8 mouse cellular contexts compared by ENCODE assay signal in genomic region chr11:108858339-108858804, GRCm38 (mm10).
A peak's percentile ranks its signal among the peaks of the same experiment; 100 is the strongest.
DNase-seq lines count a peak whose midpoint lies in the region; ATAC-seq and TF ChIP-seq lines count a peak whose summit lies in the region.

No protein-coding gene starts in this region.

- no peak overlapping the region for H3K4me2 ChIP-seq in liver, postnatal 0 days (ENCODE audit: low read depth, low read length)

- no peaks in the 10 kb centered on the region for H3K27me3 ChIP-seq in liver, postnatal 0 days (ENCODE audit: insufficient read depth, low read length)

- H3K4me1 ChIP-seq in liver, postnatal 0 days (ENCODE audit: insufficient read depth) = peaks cover 7% of the 10 kb centered on the region

- no peaks in the 10 kb centered on the region for H3K36me3 ChIP-seq in liver, postnatal 0 days (replicated peaks; ENCODE audit: insufficient read depth, low read length)

- no peak for TF ChIP-seq EP300 in liver, postnatal 0 days (IDR thresholded peaks at IDR 0.05; ENCODE audit: low read depth)

- H3K27ac ChIP-seq in layer of hippocampus, adult 2 months = peak overlapping the region; percentile 85
- H3K27ac ChIP-seq in liver, postnatal 0 days (ENCODE audit: low read depth) = no peak overlapping the region

- H3K9me3 ChIP-seq in liver, postnatal 0 days (ENCODE audit: low read length) = no peaks in the 10 kb centered on the region

- 59% methylated on average over 3 of the region's 3 CpGs for WGBS in liver, postnatal 0 days (ENCODE audit: insufficient replicate concordance)

- no peak overlapping the region for H3K4me3 ChIP-seq in layer of hippocampus, adult 2 months
- H3K4me3 ChIP-seq in liver, postnatal 0 days (ENCODE audit: low read depth, low read length) = no peak overlapping the region

- H3K9ac ChIP-seq in liver, postnatal 0 days (replicated peaks) = no peak overlapping the region

- DNase-seq in cerebellum, adult 9-11 months = peak; percentile 5
- DNase-seq in cerebellum, adult 8-10 months = no peak
- DNase-seq in layer of hippocampus, adult 2 months (ENCODE audit: low spot score in 2 of 2) = peak in 1 of 2 experiments; percentile 8
- DNase-seq in layer of hippocampus, postnatal 25 days (ENCODE audit: extremely low spot score in 1 of 2, low spot score in 1 of 2) = no peak
- DNase-seq in adrenal gland, postnatal 36 days = peak; percentile 5 to 23
- no peak for DNase-seq in liver, postnatal 0 days
- DNase-seq in urinary bladder, postnatal 10 days (ENCODE audit: low spot score) = no peak
- DNase-seq in spleen, adult 12 weeks (ENCODE audit: low spot score) = no peak

- no peak for TF ChIP-seq CTCF in layer of hippocampus, adult 2 months (conservative IDR thresholded peaks at IDR 0.05)
- TF ChIP-seq CTCF in liver, postnatal 0 days (IDR thresholded peaks at IDR 0.05; ENCODE audit: low read depth) = no peak

- ATAC-seq in liver, postnatal 0 days = peak; percentile 33; the same call in 1 of the 2 replicates

Comparison
In these comparisons a context has a peak if more than half of its experiments do, and no peak if none do; other contexts are left out.
1. DNase-seq: peak in cerebellum, adult 9-11 months (single experiment) and adrenal gland, postnatal 36 days (2 of 2); none in cerebellum, adult 8-10 months (single experiment), layer of hippocampus, postnatal 25 days (0 of 2), liver, postnatal 0 days (single experiment), urinary bladder, postnatal 10 days (single experiment) and spleen, adult 12 weeks (single experiment).